Mouse (Mus musculus) lung, embryonic 15.5 days (tissue): ENCODE data around the gene Dlx2. TPM values are rescaled to one million over a fixed set of nuclear protein-coding genes. Genes with fewer than 3 reads are reported as not detected.

ENCODE experiments used
- ATAC-seq: fragments of 200-750 bp; cut with Nextera tagmentation; 2 replicates; pipeline ENCODE4 v1.8.0; 2017; ENCODE audit warnings: moderate number of reproducible peaks, borderline replicate concordance; ENCODE audit not compliant: low FRiP score, low TSS enrichment; ENCODE audit errors: extremely low read depth
- H3K27ac ChIP-seq: fragments of 300-500 bp; sonication (generic); 2 replicates; pipeline ENCODE4 v1.5.1; 2015; ENCODE audit warnings: moderate library complexity, mild to moderate bottlenecking, inconsistent platforms
- H3K27me3 ChIP-seq: fragments of 300-500 bp; sonication (generic); 2 replicates; pipeline ENCODE4 v1.6.1; 2015; ENCODE audit warnings: inconsistent platforms
- H3K36me3 ChIP-seq: fragments of 300-500 bp; sonication (generic); 2 replicates; pipeline ENCODE4 v1.6.1; 2015; ENCODE audit warnings: inconsistent platforms
- H3K4me1 ChIP-seq: fragments of 300-500 bp; sonication (generic); 2 replicates; pipeline ENCODE4 v1.6.1; 2015; ENCODE audit warnings: inconsistent platforms
- H3K4me2 ChIP-seq: fragments of 300-500 bp; sonication (generic); 2 replicates; pipeline ENCODE4 v1.6.1; 2015; ENCODE audit warnings: inconsistent platforms, mild to moderate bottlenecking, moderate library complexity
- H3K4me3 ChIP-seq: fragments of 300-500 bp; sonication (generic); 2 replicates; pipeline ENCODE4 v1.5.1; 2015; ENCODE audit warnings: mild to moderate bottlenecking, inconsistent platforms
- H3K9ac ChIP-seq: fragments of 300-500 bp; sonication (generic); 2 replicates; pipeline ENCODE4 v1.6.1; 2015; ENCODE audit warnings: inconsistent platforms
- H3K9me3 ChIP-seq: fragments of 300-500 bp; sonication (generic); 2 replicates; pipeline ENCODE4 v1.6.1; 2016; ENCODE audit warnings: inconsistent platforms
- WGBS: fragments of 180-500 bp; shearing (Covaris S2); methylation state at CpG from one replicate; pipeline ENCODE4 v1.1.7; 2015; 5-methylcytosine and 5-hydroxymethylcytosine counted together
- polyA plus RNA-seq: library from polyadenylated mRNA; unstranded; fragments of >200 nt; fragmentation: Nextera tagmentation; extraction: Ambion mirVana; gene quantifications from 2 replicates; pipeline ENCODE4 v1.2.1, GENCODE M21; 2015

The Dlx2 gene
- polyA plus RNA-seq, 1 experiment from 2014 or later, result 0.15 TPM

DNA sequence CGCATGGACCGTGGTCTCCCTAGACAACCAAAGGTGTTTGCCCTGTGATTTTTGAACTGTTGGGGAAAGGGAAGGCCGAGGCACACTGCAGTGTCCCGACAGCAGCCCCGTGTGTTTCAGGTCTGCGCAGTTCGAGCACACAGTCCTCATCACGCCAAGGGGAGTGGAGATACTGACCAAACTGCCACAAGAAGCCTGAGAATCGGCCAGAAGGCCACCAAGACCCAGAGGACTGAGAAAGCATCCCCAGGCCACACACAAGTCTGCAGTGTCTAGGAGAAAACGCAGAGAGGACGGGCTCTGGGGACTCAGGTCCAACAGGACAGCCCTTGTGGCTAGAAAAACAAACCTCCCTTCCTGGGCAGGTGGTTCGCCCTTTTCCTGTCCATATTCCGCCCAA is 21.8 kb downstream of the Dlx2 start:
- no peaks in the 10 kb centered on the region for H3K9me3 ChIP-seq
- H3K27me3 ChIP-seq, result peaks cover 88% of the 10 kb centered on the region
- no peak overlapping the region for H3K27ac ChIP-seq
- no peak overlapping the region for H3K9ac ChIP-seq
- WGBS, result 20% methylated on average over 13 of the region's 13 CpGs
- no peak for ATAC-seq
- no peaks in the 10 kb centered on the region for H3K36me3 ChIP-seq
- no peak overlapping the region for H3K4me2 ChIP-seq
- peaks cover 14% of the 10 kb centered on the region for H3K4me1 ChIP-seq
- H3K4me3 ChIP-seq, result no peak overlapping the region

GRCm38 (mm10) chr2:71523431-71523830 is 23.1 kb downstream of the Dlx2 start:
- peaks cover 75% of the 10 kb centered on the region for H3K27me3 ChIP-seq
- H3K4me1 ChIP-seq, result peaks cover 1% of the 10 kb centered on the region; the same call in 1 of the 2 replicates
- WGBS, result 33% methylated on average over 4 of the region's 4 CpGs
- no peak for ATAC-seq
- no peak overlapping the region for H3K27ac ChIP-seq
- H3K4me2 ChIP-seq, result no peak overlapping the region
- H3K9me3 ChIP-seq, result no peaks in the 10 kb centered on the region
- no peak overlapping the region for H3K9ac ChIP-seq
- H3K36me3 ChIP-seq, result no peaks in the 10 kb centered on the region
- no peak overlapping the region for H3K4me3 ChIP-seq

- Histone ChIP-seq H3K36me3 (no peaks in the 10 kb centered on the region), H3K4me1 (no peaks in the 10 kb centered on the region), H3K27me3 (peaks cover 69% of the 10 kb centered on the region), H3K9me3 (no peaks in the 10 kb centered on the region), H3K4me2 (no peak overlapping the region), H3K27ac (no peak overlapping the region), H3K9ac (no peak overlapping the region), H3K4me3 (no peak overlapping the region)
- WGBS, result 32% methylated on average over 4 of the region's 4 CpGs
- no peak for ATAC-seq
Measured at GRCm38 (mm10) chr2:71522871-71523270, 23.7 kb downstream of the Dlx2 start.

DNA sequence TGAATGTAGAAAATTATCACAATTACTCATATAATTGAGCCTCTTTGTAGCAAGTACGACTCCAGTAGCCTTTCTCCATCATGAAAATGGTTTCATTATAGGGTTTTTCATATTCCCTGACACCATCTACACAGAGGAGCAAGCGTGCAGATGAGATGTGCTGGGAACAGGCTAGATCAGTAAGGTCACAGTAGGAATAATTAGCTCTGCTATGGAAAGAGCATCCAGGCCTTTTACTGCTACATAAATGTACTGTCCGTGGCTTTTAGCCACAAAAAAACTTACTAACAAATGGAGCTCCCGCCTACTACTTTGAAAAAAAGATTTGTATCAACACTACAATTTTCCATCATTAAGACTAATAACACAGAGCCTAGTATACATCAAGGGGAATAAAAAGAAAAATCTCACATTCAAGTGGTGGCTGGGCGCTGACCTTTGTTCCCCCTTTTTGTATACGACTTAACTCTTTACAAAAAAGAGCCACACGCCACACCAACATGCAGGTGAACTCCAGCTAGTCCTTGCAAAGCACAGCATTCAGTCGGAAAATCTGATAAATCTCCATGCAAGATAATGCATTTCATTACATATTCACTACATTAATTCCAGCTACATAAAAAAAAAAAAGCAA is 29.0 kb downstream of the Dlx2 start:
- no peaks in the 10 kb centered on the region for H3K4me1 ChIP-seq
- no peaks in the 10 kb centered on the region for H3K36me3 ChIP-seq
- no peaks in the 10 kb centered on the region for H3K9me3 ChIP-seq
- no peak overlapping the region for H3K4me3 ChIP-seq
- H3K9ac ChIP-seq, result no peak overlapping the region
- ATAC-seq, result no peak
- H3K27me3 ChIP-seq, result peaks cover 17% of the 10 kb centered on the region
- no peak overlapping the region for H3K27ac ChIP-seq
- 83% methylated on average over 8 of the region's 8 CpGs for WGBS
- H3K4me2 ChIP-seq, result no peak overlapping the region

DNA sequence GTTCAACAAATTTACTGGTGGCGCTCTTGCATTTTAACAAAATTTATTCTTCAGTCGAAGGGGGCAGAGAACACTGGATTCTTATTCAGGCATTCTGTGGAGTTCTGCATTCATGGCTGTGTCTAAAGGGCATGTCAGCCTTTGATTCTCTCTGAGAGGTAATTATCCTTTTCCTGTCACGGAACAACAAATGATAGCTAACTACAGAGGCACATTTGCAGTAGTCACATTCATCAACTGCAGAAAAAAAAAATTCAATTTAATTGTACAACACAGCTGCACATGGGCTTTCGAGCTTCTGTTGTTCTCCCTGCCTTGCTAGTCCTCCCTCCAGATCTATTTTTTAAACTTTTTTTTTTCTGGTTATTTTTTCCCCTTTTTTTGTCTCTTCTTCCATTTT is 29.6 kb downstream of the Dlx2 start:
- Histone ChIP-seq H3K27ac (no peak overlapping the region), H3K36me3 (no peaks in the 10 kb centered on the region), H3K4me1 (no peaks in the 10 kb centered on the region), H3K4me3 (no peak overlapping the region), H3K4me2 (no peak overlapping the region), H3K9ac (no peak overlapping the region), H3K9me3 (no peaks in the 10 kb centered on the region), H3K27me3 (peaks cover 11% of the 10 kb centered on the region)
- ATAC-seq, result no peak
- WGBS, result 72% methylated on average over 4 of the region's 4 CpGs

- Histone ChIP-seq H3K4me2 (no peak overlapping the region), H3K36me3 (no peaks in the 10 kb centered on the region), H3K9me3 (no peaks in the 10 kb centered on the region), H3K9ac (no peak overlapping the region), H3K4me3 (no peak overlapping the region), H3K27ac (no peak overlapping the region), H3K4me1 (no peaks in the 10 kb centered on the region), H3K27me3 (no peaks in the 10 kb centered on the region)
- ATAC-seq, result no peak
- 74% methylated on average over 9 of the region's 9 CpGs for WGBS
Measured at GRCm38 (mm10) chr2:71512326-71512725, 34.2 kb downstream of the Dlx2 start.

GRCm38 (mm10) chr2:71511209-71511608 is 35.3 kb downstream of the Dlx2 start:
- no peak for ATAC-seq
- Histone ChIP-seq H3K27me3 (no peaks in the 10 kb centered on the region), H3K36me3 (no peaks in the 10 kb centered on the region), H3K9ac (no peak overlapping the region), H3K27ac (no peak overlapping the region), H3K4me2 (no peak overlapping the region), H3K9me3 (no peaks in the 10 kb centered on the region), H3K4me1 (no peaks in the 10 kb centered on the region), H3K4me3 (no peak overlapping the region)
- 84% methylated on average over 7 of the region's 7 CpGs for WGBS

DNA sequence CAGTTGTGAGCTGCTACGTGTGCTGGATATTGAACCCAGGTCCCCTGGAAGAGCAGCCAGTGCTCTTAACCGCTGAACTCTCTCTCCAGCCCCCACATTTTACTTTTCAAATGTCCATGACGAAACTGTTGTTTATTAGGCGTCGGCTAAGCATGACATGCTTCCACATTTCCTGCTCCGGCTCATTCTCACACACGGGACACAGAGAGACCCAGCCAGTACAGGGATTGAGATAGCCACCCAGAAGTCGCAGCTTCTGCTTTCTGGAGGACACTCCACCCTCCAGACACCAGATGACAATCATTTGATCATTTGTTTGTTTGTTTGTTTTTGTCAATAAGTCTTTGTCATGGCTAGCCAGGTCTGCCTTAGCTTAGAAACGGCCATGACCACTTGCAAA is 41.7 kb downstream of the Dlx2 start:
- WGBS, result 40% methylated on average over 9 of the region's 9 CpGs

GRCm38 (mm10) chr2:71499276-71500230 is 47.0 kb downstream of the Dlx2 start:
- ATAC-seq, result no peak
- Histone ChIP-seq H3K9me3 (no peaks in the 10 kb centered on the region), H3K4me3 (no peak overlapping the region), H3K36me3 (no peaks in the 10 kb centered on the region), H3K4me1 (peaks cover 6% of the 10 kb centered on the region; the same call in 1 of the 2 replicates), H3K4me2 (no peak overlapping the region), H3K9ac (no peak overlapping the region), H3K27ac (no peak overlapping the region), H3K27me3 (no peaks in the 10 kb centered on the region)
- WGBS, result 66% methylated on average over 16 of the region's 16 CpGs

More for the DNA sequence above, 41.7 kb downstream of the Dlx2 start:
- H3K4me1 ChIP-seq, result no peaks in the 10 kb centered on the region
- no peak overlapping the region for H3K27ac ChIP-seq
- no peak overlapping the region for H3K4me2 ChIP-seq
- no peak for ATAC-seq
- no peaks in the 10 kb centered on the region for H3K27me3 ChIP-seq
- no peaks in the 10 kb centered on the region for H3K36me3 ChIP-seq
- no peak overlapping the region for H3K9ac ChIP-seq
- no peaks in the 10 kb centered on the region for H3K9me3 ChIP-seq
- no peak overlapping the region for H3K4me3 ChIP-seq

DNA sequence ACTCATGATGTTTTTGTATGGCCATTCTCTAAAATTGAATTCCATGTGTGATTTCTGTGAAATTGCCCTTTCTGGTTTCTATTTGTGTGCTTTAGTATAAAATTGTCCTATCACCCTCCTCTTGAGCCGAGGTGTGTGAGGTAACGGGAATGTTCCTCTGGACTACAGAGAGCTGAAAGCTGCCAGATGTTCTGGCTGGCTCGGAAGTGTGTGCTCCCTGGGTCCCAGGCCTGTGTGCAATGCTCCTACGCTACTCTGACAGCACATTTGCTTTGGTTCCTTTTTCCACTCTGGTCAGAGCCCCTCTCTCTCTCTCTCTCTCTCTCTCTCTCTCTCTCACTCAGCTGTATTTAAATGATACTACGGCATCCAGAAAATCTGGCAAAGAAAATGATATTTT is 49.4 kb downstream of the Dlx2 start:
- no peaks in the 10 kb centered on the region for H3K36me3 ChIP-seq
- H3K27ac ChIP-seq, result no peak overlapping the region
- WGBS, result 48% methylated on average over 5 of the region's 5 CpGs
- no peak overlapping the region for H3K4me2 ChIP-seq
- no peaks in the 10 kb centered on the region for H3K27me3 ChIP-seq
- no peak overlapping the region for H3K9ac ChIP-seq
- no peak overlapping the region for H3K4me3 ChIP-seq
- no peak for ATAC-seq
- H3K4me1 ChIP-seq, result peaks cover 6% of the 10 kb centered on the region; the same call in 1 of the 2 replicates
- no peaks in the 10 kb centered on the region for H3K9me3 ChIP-seq

GRCm38 (mm10) chr2:71494971-71495370 is 51.6 kb downstream of the Dlx2 start:
- no peak overlapping the region for H3K4me2 ChIP-seq
- no peaks in the 10 kb centered on the region for H3K36me3 ChIP-seq
- WGBS, result 17% methylated on average over 4 of the region's 4 CpGs
- H3K9ac ChIP-seq, result no peak overlapping the region
- no peak overlapping the region for H3K4me3 ChIP-seq
- peaks cover 6% of the 10 kb centered on the region; the same call in 1 of the 2 replicates for H3K4me1 ChIP-seq
- ATAC-seq, result no peak
- H3K27me3 ChIP-seq, result no peaks in the 10 kb centered on the region
- H3K9me3 ChIP-seq, result no peaks in the 10 kb centered on the region
- no peak overlapping the region for H3K27ac ChIP-seq

GRCm38 (mm10) chr2:71494503-71494902 is 52.1 kb downstream of the Dlx2 start:
- no peak for ATAC-seq
- WGBS, result 54% methylated on average over 10 of the region's 10 CpGs
- no peak overlapping the region for H3K27ac ChIP-seq

More at GRCm38 (mm10) chr2:71494503-71494902, 52.1 kb downstream of the Dlx2 start:
- Histone ChIP-seq H3K9ac (no peak overlapping the region), H3K27me3 (no peaks in the 10 kb centered on the region), H3K4me3 (no peak overlapping the region), H3K4me2 (no peak overlapping the region), H3K9me3 (no peaks in the 10 kb centered on the region), H3K4me1 (peaks cover 6% of the 10 kb centered on the region; the same call in 1 of the 2 replicates), H3K36me3 (no peaks in the 10 kb centered on the region)
